Mouse (Mus musculus) left cerebral cortex, adult 2 months (tissue): ENCODE measurements around the gene Mybpc1. TPM values are rescaled to one million over a fixed set of nuclear protein-coding genes. Genes with fewer than 3 reads are reported as not detected.

Experiments
- DNase-seq, 2 experiments: peaks; one replicate each; pipeline ENCODE4 v3.0.0; 2021 to 2022; ENCODE audit warnings: low spot score in 2 of 2, mixed read lengths in 1 of 2; ENCODE audit errors: extremely low spot score in 1 of 2
- H3K27ac ChIP-seq: fragments of 200-600 bp; 2 replicates; pipeline ENCODE4 v1.8.1; 2022
- H3K4me3 ChIP-seq: fragments of 200-600 bp; 2 replicates; pipeline ENCODE4 v1.8.1; 2022
- CTCF ChIP-seq: fragments of 200-600 bp; IDR thresholded peaks from 2 replicates; pipeline ENCODE4 v1.8.1; 2022; ENCODE audit warnings: antibody characterized with exemption, mild to moderate bottlenecking, moderate library complexity
- intact Hi-C: fragments of 180-260 bp; cut with DNase I; formaldehyde crosslinking; loops from one replicate; pipeline ENCODE4 v1.15.1; 2025
- total RNA-seq, 2 experiments: library from RNA; stranded (reverse); gene quantifications; 2 replicates each; pipeline ENCODE4 v1.2.3; 2021

The Mybpc1 gene
- total RNA-seq, 2 experiments from 2014 or later, result 6.0 to 6.1 TPM

- no peak for DNase-seq
- intact Hi-C loops, result no loop called here
- TF ChIP-seq CTCF, result no peak
- H3K4me3 ChIP-seq, result no peak overlapping the region
- H3K27ac ChIP-seq, result no peak overlapping the region
Observed at GRCm38 (mm10) chr10:88603773-88604172, 1.2 kb downstream of the Mybpc1 start.

DNA sequence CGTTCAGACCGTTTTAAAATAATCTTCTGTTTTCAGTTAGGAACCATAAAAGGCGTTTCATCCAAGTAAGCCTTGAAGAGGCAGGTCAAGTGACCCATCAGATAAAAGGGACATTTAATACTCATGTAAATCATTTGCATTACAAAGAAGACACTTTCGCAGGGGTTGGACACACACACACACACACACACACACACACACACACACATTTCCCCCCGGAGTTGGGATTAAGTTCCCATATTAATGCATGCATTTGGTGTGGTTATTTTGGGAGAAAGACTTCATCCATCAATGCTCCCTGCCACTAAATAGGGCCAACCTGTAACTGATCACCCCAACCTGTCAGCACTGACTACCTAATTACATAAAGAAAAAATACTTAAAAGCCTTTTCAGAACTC, 1.7 kb downstream of the Mybpc1 start:
- no peak for DNase-seq
- TF ChIP-seq CTCF, result no peak
- Histone ChIP-seq H3K27ac (no peak overlapping the region), H3K4me3 (no peak overlapping the region)
- intact Hi-C loops, result no loop called here

DNA sequence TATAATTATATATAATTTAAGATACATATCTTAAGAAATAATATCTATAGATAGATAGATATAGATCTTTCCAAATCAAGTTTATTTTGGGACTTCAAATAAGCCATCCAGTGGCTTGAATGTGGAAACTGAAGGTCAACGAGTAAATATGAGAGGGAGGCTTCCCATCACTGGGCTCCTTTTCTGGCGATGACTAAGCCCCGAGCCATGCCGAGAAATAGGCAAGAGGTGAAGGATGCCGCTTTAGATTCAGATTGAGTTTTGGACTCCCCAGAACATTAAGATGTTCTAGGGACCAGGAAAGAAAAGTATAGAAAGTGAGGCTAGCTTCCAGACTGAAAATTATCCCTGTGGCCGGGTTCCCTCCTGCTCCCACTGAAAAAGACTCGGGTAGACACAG, 4.4 kb downstream of the Mybpc1 start:
- intact Hi-C loops, result no loop called here
- H3K4me3 ChIP-seq, result no peak overlapping the region
- no peak overlapping the region for H3K27ac ChIP-seq
- TF ChIP-seq CTCF, result no peak
- DNase-seq, result no peak

GRCm38 (mm10) chr10:88592316-88592715, 12.6 kb downstream of the Mybpc1 start:
- H3K4me3 ChIP-seq, result no peak overlapping the region
- no peak overlapping the region for H3K27ac ChIP-seq
- no peak for TF ChIP-seq CTCF
- intact Hi-C loops, result no loop called here
- no peak for DNase-seq

DNA sequence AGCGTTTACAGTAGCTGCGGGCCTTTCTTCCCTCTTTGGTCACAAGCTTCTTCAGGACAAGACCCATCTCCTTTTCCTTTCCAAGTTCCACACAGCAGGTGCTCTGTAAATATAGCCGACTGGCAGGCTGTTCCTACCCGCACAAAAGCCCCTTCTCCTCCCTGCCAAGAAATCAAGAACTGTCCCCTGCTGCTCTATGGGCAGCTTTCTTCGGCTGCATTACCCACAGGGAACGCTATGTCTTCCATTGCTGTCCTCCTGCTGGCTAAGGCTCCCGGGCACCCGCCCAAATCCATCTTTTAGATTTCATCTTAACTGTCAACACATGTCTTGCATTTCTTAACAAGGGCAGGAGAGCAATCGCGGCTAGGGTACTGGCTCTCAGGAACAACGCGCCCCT, 13.9 kb downstream of the Mybpc1 start:
- Histone ChIP-seq H3K27ac (no peak overlapping the region), H3K4me3 (no peak overlapping the region)
- intact Hi-C loops, result no loop called here
- DNase-seq, result peak in 1 of 2 experiments; percentile 16
- no peak for TF ChIP-seq CTCF

DNA sequence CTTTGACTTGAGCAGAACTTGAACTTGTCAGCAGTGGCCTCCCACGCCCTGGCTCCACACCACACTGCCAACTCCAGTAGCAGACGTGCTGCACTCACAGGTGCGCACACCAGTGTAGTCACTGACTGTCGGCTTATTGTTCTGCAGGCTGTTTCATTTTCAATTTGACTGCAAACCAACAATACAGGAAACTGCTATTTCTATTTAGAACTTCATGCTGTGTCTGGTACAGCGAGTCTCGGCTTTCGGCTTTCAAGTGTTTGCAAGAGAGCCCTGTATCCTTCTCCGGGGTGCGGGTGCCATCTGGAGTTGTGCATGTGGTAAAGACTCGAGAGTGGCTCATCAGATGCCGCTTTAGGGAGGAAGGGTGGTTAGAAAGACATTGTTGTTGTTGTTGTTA, 20.5 kb downstream of the Mybpc1 start:
- intact Hi-C loops, result no loop called here
- no peak overlapping the region for H3K27ac ChIP-seq
- peak; percentile 15 for DNase-seq
- H3K4me3 ChIP-seq, result no peak overlapping the region
- TF ChIP-seq CTCF, result no peak; the same call in 1 of the 2 replicates

DNA sequence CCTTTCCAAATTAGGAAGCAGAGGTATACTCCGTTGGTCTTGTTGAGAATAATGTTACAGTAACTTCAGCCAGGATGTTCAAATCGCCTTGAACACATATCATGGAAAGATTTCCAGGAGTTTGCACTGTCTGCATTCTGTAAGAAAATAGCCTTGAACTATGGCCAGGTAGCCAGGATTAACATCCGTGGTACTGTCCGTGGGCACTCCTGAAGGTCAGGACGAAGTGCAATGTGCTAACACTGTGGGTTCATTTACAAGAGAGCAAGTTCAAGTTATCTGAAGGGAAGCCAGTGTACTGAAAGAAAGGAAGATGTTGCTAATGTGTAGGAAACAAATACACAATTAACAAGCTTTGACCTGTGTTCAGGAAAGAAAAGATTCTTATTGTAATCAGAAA, 24.2 kb downstream of the Mybpc1 start:
- Histone ChIP-seq H3K27ac (no peak overlapping the region), H3K4me3 (no peak overlapping the region)
- no peak for TF ChIP-seq CTCF
- DNase-seq, result no peak
- intact Hi-C loops, result no loop called here

DNA sequence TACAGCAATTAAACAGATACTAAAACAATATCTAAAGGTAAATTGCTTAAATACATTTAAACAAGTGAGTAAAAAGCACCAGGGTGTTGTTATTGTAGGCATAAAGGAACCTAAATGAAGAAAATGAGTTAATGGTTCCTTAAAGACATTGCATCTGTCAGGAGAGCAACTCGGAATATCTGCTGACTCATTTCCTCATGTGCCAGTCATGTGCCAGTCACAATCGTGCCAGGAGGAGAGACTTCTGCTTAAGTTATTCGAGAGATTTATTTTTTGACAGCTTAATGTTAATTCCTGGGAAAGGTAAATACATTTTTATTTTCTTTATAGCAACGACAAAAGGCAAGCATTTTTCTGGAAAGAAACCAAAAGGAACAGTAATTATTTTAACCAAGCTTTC, 26.3 kb downstream of the Mybpc1 start:
- no peak overlapping the region for H3K4me3 ChIP-seq
- intact Hi-C loops, result no loop called here
- no peak overlapping the region for H3K27ac ChIP-seq
- TF ChIP-seq CTCF, result no peak
- no peak for DNase-seq

DNA sequence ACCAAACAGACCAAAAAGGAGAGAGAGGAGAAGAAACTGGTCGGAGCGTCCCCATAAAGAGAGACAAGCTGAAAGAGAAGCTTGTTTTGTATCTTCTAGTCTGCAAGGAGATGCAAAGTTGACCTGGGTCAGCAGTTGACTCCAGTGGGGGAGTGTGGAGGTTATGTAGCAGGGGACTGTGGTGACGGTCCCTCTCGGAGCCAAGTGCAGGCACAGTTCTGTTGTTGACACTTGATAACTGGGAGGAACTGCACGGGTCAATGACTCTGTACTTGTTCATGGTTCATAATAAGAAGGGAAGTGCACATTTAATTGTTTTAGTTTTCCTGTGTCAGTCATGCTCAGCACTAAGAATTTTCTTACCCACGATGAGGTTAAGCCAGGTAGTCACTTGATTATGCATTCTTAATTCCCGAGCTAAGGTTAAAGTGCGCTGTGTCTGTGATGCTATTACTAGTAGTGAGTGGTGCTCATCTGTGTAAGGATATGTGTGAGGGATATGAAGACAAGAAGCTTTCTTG, 30.8 kb downstream of the Mybpc1 start:
- Histone ChIP-seq H3K4me3 (no peak overlapping the region), H3K27ac (no peak overlapping the region)
- intact Hi-C loops, result no loop called here
- no peak for TF ChIP-seq CTCF
- no peak for DNase-seq

DNA sequence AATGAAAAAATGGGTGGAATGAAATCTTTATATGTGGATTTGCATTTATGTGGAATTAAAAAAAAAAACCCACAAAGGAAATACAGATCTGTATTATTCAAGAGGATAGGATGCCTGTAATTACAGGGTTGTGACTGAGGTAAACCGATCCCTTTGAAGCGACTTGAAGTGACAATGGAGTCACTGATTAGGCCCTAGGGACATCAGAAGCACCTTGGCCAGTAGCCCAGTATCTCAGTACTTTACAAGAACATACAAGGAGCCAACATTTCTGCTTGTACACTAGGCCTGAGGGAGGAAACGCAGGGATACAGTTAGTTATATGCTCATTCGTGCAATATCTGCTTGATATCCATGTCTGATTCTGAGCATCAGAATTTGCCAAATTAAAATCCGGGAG, 32.8 kb downstream of the Mybpc1 start:
- no peak for TF ChIP-seq CTCF
- no peak for DNase-seq
- intact Hi-C loops, result no loop called here
- no peak overlapping the region for H3K4me3 ChIP-seq
- no peak overlapping the region for H3K27ac ChIP-seq

DNA sequence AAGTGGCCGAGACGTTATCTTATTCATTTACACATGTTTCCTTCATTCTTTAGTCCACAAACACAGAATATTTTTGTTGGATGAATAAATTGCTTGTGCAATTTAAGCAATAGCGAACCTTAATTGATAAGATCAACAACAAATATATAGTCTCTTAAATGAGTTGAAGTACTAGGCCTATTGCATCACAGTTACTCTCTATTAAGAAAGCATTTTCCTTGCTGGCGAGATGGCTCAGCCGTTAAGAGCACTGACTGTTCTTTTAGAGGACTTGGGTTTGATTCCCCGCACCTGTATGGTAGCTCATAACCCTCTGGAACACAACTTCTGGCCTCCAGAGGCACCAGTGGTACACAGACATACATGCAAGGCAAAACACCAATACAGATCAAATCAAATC, 47.9 kb downstream of the Mybpc1 start:
- no peak overlapping the region for H3K27ac ChIP-seq
- intact Hi-C loops, result no loop called here
- no peak overlapping the region for H3K4me3 ChIP-seq
- TF ChIP-seq CTCF, result no peak
- no peak for DNase-seq

- no peak overlapping the region for H3K4me3 ChIP-seq
- intact Hi-C loops, result no loop called here
- no peak for DNase-seq
- peak; percentile 36 for TF ChIP-seq CTCF
- H3K27ac ChIP-seq, result no peak overlapping the region
Observed at GRCm38 (mm10) chr10:88552738-88553137, 52.2 kb downstream of the Mybpc1 start.

- Histone ChIP-seq H3K27ac (no peak overlapping the region), H3K4me3 (no peak overlapping the region)
- DNase-seq, result no peak
- intact Hi-C loops, result no loop called here
- no peak; the same call in 1 of the 2 replicates for TF ChIP-seq CTCF
Observed at GRCm38 (mm10) chr10:88550225-88550624, 54.7 kb downstream of the Mybpc1 start.
